Mouse (Mus musculus): ENCODE results near the gene Mtm1. TPM values are rescaled to one million over a fixed set of nuclear protein-coding genes. Genes with fewer than 3 reads are reported as not detected.

Mtm1 gene
- total and polyA plus RNA-seq, 2 experiments from 2014 or later: 3.6 to 4.0 TPM

DNA sequence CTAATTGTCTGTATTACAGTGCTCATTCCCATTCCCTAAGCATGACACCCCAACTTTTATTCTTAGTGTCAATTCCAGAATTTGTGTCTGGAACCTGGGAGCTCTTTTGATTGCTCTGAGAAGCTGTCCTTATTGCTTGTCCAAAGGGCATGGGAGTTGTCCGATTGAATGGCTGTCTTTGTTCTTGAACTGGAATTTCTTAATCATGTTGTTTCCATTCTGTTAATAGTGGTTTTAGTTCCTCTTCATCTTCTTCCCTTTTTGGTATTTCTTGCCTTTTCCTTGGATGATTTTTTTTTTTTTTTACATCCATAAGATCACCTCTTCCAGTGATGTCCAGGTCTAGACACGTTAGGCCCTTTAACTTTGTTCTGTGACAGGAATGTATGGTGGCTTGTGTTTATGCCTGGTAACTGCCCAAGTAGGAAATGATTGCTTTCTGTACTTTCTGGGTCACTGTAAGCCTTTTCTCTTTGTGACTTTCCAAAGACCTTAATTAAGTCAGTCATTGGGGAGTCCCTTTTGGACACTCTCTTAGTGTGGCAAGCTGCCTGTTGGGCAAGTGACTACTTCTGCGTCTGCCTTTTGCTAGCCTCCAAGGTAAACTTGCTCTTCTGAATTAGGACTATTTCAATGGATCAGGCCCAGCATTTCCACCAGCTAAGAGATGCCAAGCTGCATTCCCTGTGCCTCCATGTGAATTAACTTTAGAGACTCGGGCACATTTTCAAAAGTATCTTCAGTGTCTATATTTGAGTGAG, 12.3 kb downstream of the Mtm1 start:
- H3K9ac ChIP-seq (replicated peaks; ENCODE audit: low read length): no peak overlapping the region
- H3K4me3 ChIP-seq (ENCODE audit: low read length): no peak overlapping the region
- no peaks in the 10 kb centered on the region for H3K4me1 ChIP-seq (ENCODE audit: insufficient read depth, low read length)
- H3K9me3 ChIP-seq (ENCODE audit: low read length): no peaks in the 10 kb centered on the region
- DNase-seq (ENCODE audit: low spot score): no peak
- no peak overlapping the region for H3K4me2 ChIP-seq (ENCODE audit: low read depth, low read length)
- ATAC-seq: no peak
- no peaks in the 10 kb centered on the region for H3K36me3 ChIP-seq (ENCODE audit: insufficient read depth, low read length)
- TF ChIP-seq CTCF (IDR thresholded peaks at IDR 0.05; ENCODE audit: low read depth): no peak
- 74% methylated on average over 4 of the region's 4 CpGs for WGBS
- H3K27ac ChIP-seq: no peak overlapping the region
- no peaks in the 10 kb centered on the region for H3K27me3 ChIP-seq (ENCODE audit: insufficient read depth, low read length)

DNA sequence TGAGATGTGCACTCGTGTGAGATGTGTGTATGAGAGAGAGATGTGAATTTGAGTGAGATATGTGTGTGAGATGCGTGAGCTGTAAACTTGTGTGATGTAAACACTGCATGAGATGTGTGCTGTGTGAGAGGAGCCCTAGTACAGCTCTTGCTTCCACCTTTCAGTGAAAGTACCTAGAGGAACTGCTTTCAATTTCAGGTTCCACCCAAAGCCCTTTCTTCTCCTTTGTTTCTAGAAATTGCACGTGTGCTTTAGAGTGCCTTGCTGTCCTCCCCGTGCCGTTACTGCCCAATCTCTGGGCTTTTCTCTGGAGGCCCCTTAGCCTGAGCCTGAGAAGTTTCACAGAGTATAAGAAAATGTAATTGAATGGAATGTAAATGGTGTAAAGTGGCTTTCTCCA, 16.3 kb downstream of the Mtm1 start:
- WGBS: 71% methylated on average over 5 of the region's 5 CpGs
- ATAC-seq: no peak

DNA sequence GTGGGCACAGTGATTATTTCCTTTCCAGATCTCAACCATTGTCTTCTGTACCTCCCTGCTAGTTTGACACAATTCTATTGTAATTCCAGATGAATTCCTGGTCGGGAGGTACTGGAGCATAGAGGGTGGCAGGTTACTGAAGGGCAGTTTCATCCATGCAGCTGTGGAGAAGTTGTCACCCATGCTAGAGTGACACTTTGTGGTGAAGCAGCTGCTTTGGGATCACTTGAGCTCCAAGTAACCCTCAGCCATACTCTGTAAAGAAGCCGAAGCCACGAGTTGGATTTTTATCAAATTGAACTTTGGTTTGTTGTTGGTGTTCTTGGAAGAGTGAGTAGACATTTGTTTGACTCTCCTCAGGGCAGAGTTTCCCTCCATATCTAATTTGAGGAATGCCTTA, 17.6 kb downstream of the Mtm1 start:
- Histone ChIP-seq H3K9me3 (ENCODE audit: low read length) (no peaks in the 10 kb centered on the region), H3K4me3 (ENCODE audit: low read length) (no peak overlapping the region), H3K27me3 (ENCODE audit: insufficient read depth, low read length) (no peaks in the 10 kb centered on the region), H3K4me1 (ENCODE audit: insufficient read depth, low read length) (no peaks in the 10 kb centered on the region), H3K36me3 (ENCODE audit: insufficient read depth, low read length) (no peaks in the 10 kb centered on the region), H3K9ac (replicated peaks; ENCODE audit: low read length) (no peak overlapping the region), H3K4me2 (ENCODE audit: low read depth, low read length) (no peak overlapping the region), H3K27ac (no peak overlapping the region)
- DNase-seq (ENCODE audit: low spot score) (no peak), ATAC-seq (no peak)
- WGBS: 67% methylated on average over 3 of the region's 3 CpGs
- TF ChIP-seq CTCF (IDR thresholded peaks at IDR 0.05; ENCODE audit: low read depth): no peak

More for the DNA sequence above, 16.3 kb downstream of the Mtm1 start:
- Histone ChIP-seq H3K9ac (replicated peaks; ENCODE audit: low read length) (no peak overlapping the region), H3K4me2 (ENCODE audit: low read depth, low read length) (no peak overlapping the region), H3K9me3 (ENCODE audit: low read length) (no peaks in the 10 kb centered on the region), H3K27ac (no peak overlapping the region), H3K36me3 (ENCODE audit: insufficient read depth, low read length) (no peaks in the 10 kb centered on the region), H3K4me3 (ENCODE audit: low read length) (no peak overlapping the region), H3K4me1 (ENCODE audit: insufficient read depth, low read length) (no peaks in the 10 kb centered on the region), H3K27me3 (ENCODE audit: insufficient read depth, low read length) (no peaks in the 10 kb centered on the region)
- TF ChIP-seq CTCF (IDR thresholded peaks at IDR 0.05; ENCODE audit: low read depth): no peak
- DNase-seq (ENCODE audit: low spot score): no peak

DNA sequence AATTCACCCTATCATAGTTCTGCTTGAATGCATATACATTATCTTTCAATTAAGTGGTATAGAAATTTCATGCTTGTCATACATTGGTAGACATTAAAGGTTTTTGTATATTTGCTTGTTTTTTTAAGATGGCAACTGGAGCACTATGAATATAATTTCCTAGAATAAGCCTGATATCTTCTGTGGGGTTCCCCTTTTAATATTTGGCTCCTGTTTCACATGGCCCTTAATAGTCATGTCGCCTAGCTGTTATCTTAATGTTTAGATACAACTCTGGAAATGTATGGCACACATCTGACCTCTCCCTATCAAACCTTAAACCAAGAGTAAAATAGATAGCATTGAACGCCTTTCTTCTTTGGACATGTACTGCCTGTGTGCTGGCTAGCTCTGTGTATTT, 20.3 kb downstream of the Mtm1 start:
- TF ChIP-seq CTCF (IDR thresholded peaks at IDR 0.05; ENCODE audit: low read depth): no peak
- ATAC-seq: no peak
- H3K36me3 ChIP-seq (ENCODE audit: insufficient read depth, low read length): no peaks in the 10 kb centered on the region
- no peak overlapping the region for H3K27ac ChIP-seq
- H3K4me1 ChIP-seq (ENCODE audit: insufficient read depth, low read length): no peaks in the 10 kb centered on the region
- no peak overlapping the region for H3K4me2 ChIP-seq (ENCODE audit: low read depth, low read length)
- no peak for DNase-seq (ENCODE audit: low spot score)
- no peaks in the 10 kb centered on the region for H3K27me3 ChIP-seq (ENCODE audit: insufficient read depth, low read length)
- 88% methylated on average over 2 of the region's 2 CpGs for WGBS
- H3K9me3 ChIP-seq (ENCODE audit: low read length): no peaks in the 10 kb centered on the region
- no peak overlapping the region for H3K4me3 ChIP-seq (ENCODE audit: low read length)
- no peak overlapping the region for H3K9ac ChIP-seq (replicated peaks; ENCODE audit: low read length)

DNA sequence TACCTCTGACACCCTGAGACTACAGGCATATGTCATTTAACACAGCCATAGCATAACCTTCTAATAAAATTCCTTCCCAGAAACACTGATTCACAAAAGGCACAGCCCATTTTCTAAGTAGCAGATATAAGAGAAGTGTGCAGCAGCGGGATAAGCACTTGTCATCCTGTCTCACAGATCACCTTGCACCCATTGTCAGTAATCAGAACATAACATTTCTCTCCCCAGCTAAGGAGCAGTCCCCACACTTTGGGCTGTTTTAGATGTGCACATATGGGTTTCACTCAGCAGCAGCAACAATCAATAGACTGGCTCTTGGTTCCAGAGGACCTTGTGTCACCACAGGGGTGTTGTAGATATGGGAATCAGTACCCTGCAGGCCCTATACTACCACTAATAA, 45.9 kb downstream of the Mtm1 start:
- WGBS: 87% methylated on average over 1 of the region's 1 CpGs
- no peak overlapping the region for H3K4me3 ChIP-seq (ENCODE audit: low read length)
- no peaks in the 10 kb centered on the region for H3K4me1 ChIP-seq (ENCODE audit: insufficient read depth, low read length)
- H3K36me3 ChIP-seq (ENCODE audit: insufficient read depth, low read length): no peaks in the 10 kb centered on the region
- no peaks in the 10 kb centered on the region for H3K9me3 ChIP-seq (ENCODE audit: low read length)
- H3K27me3 ChIP-seq (ENCODE audit: insufficient read depth, low read length): no peaks in the 10 kb centered on the region
- no peak overlapping the region for H3K4me2 ChIP-seq (ENCODE audit: low read depth, low read length)
- no peak for DNase-seq (ENCODE audit: low spot score)
- no peak for TF ChIP-seq CTCF (IDR thresholded peaks at IDR 0.05; ENCODE audit: low read depth)
- no peak overlapping the region for H3K9ac ChIP-seq (replicated peaks; ENCODE audit: low read length)
- ATAC-seq: no peak
- H3K27ac ChIP-seq: no peak overlapping the region

DNA sequence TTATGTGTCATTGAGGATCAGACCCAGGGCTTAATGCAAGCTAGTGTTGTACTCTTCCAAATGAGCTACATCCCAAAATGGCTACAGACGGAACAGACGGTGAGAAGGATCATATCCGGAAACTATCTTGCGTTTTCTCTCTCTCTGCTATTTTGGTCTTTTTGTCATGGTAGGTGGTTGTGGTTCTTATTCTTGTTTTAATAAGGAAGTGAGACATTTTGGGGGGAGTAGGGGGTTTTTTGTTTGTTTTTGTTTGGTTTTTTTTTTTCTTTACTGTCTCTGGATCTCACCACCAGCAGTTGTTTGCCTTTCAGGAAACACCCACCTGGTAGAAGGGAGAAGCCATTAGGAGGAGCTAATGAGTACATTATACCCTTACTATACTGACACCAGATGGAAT, 50.3 kb downstream of the Mtm1 start:
- Histone ChIP-seq H3K27ac (no peak overlapping the region), H3K4me1 (ENCODE audit: insufficient read depth, low read length) (no peaks in the 10 kb centered on the region), H3K9me3 (ENCODE audit: low read length) (no peaks in the 10 kb centered on the region), H3K36me3 (ENCODE audit: insufficient read depth, low read length) (no peaks in the 10 kb centered on the region), H3K4me2 (ENCODE audit: low read depth, low read length) (no peak overlapping the region), H3K4me3 (ENCODE audit: low read length) (no peak overlapping the region), H3K9ac (replicated peaks; ENCODE audit: low read length) (no peak overlapping the region), H3K27me3 (ENCODE audit: insufficient read depth, low read length) (no peaks in the 10 kb centered on the region)
- no peak for TF ChIP-seq CTCF (IDR thresholded peaks at IDR 0.05; ENCODE audit: low read depth)
- no peak for ATAC-seq
- 100% methylated on average over 4 of the region's 4 CpGs for WGBS
- no peak for DNase-seq (ENCODE audit: low spot score)

DNA sequence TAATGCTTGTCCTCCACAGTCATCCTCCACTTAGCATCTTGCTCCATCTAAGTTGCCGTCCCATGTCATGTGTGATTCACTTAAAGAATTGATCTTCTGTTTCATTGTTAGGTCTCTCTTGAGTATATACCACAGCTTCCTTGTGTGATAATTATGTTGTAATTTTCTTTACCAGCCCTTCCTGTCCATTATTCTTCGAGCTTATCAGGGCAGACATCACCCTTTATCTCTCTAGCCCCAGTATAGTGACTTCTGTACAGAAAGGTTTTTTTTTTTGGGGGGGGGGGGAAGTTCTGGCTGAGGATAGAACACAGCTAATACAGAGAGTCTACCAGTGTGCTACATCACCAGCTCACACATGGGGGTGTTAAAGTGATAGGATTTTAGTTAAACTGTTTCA, 53.7 kb downstream of the Mtm1 start:
- WGBS: 73% methylated on average over 2 of the region's 2 CpGs
- no peak overlapping the region for H3K4me3 ChIP-seq (ENCODE audit: low read length)
- no peaks in the 10 kb centered on the region for H3K27me3 ChIP-seq (ENCODE audit: insufficient read depth, low read length)
- no peak overlapping the region for H3K4me2 ChIP-seq (ENCODE audit: low read depth, low read length)
- no peaks in the 10 kb centered on the region for H3K9me3 ChIP-seq (ENCODE audit: low read length)
- H3K27ac ChIP-seq: no peak overlapping the region
- TF ChIP-seq CTCF (IDR thresholded peaks at IDR 0.05; ENCODE audit: low read depth): no peak
- ATAC-seq (no peak), DNase-seq (ENCODE audit: low spot score) (no peak)
- H3K36me3 ChIP-seq (ENCODE audit: insufficient read depth, low read length): no peaks in the 10 kb centered on the region
- no peak overlapping the region for H3K9ac ChIP-seq (replicated peaks; ENCODE audit: low read length)
- H3K4me1 ChIP-seq (ENCODE audit: insufficient read depth, low read length): no peaks in the 10 kb centered on the region
